Mouse (Mus musculus) forebrain, postnatal 0 days (tissue): ENCODE results near the gene Pard3. TPM values are rescaled to one million over a fixed set of nuclear protein-coding genes. Genes with fewer than 3 reads are reported as not detected.

Experiments
- ATAC-seq: fragments of 200-750 bp; cut with Nextera tagmentation; 2 replicates; pipeline ENCODE4 v1.8.0; 2017; ENCODE audit warnings: mild to moderate bottlenecking, moderate library complexity
- DNase-seq: peaks from one replicate; pipeline ENCODE4 v3.0.0-alpha.2; 2015
- H3K27ac ChIP-seq: fragments of 300-500 bp; sonication (generic); 2 replicates; pipeline ENCODE4 v1.5.1; 2014; ENCODE audit warnings: low read depth, mild to moderate bottlenecking, antibody characterized with exemption, low read length, moderate library complexity, mixed read lengths
- H3K27me3 ChIP-seq: fragments of 300-500 bp; sonication (generic); 2 replicates; pipeline ENCODE4 v1.6.1; 2014; ENCODE audit warnings: mild to moderate bottlenecking, low read length, mixed read lengths; ENCODE audit not compliant: insufficient read depth
- H3K36me3 ChIP-seq: fragments of 300-500 bp; sonication (generic); 2 replicates; pipeline ENCODE4 v1.6.1; 2014; ENCODE audit warnings: mild to moderate bottlenecking, moderate library complexity; ENCODE audit not compliant: insufficient read depth
- H3K4me1 ChIP-seq: fragments of 300-500 bp; sonication (generic); 2 replicates; pipeline ENCODE4 v1.6.1; 2014; ENCODE audit warnings: antibody characterized with exemption; ENCODE audit not compliant: insufficient read depth
- H3K4me2 ChIP-seq: fragments of 300-500 bp; sonication (generic); 2 replicates; pipeline ENCODE4 v1.6.1; 2014; ENCODE audit warnings: low read depth, mild to moderate bottlenecking, moderate library complexity
- H3K4me3 ChIP-seq: fragments of 300-500 bp; sonication (generic); 2 replicates; pipeline ENCODE4 v1.5.1; 2014; ENCODE audit warnings: low read depth, low read length, mixed read lengths
- H3K9ac ChIP-seq: fragments of 300-500 bp; sonication (generic); 2 replicates; pipeline ENCODE4 v1.6.1; 2014; ENCODE audit warnings: mild to moderate bottlenecking
- H3K9me3 ChIP-seq: fragments of 300-500 bp; sonication (generic); 2 replicates; pipeline ENCODE4 v1.6.1; 2016; ENCODE audit warnings: low read length
- CTCF ChIP-seq: sonication (generic); IDR thresholded peaks from 2 replicates; pipeline ENCODE4 v1.5.1; 2016; ENCODE audit warnings: antibody characterized with exemption, control low read depth, low read depth
- WGBS: fragments of 180-500 bp; shearing (Covaris S2); extraction: QIAGEN DNeasy Blood & Tissue Kit; methylation state at CpG from one replicate; pipeline ENCODE4 v1.1.7; 2014; 5-methylcytosine and 5-hydroxymethylcytosine counted together
- polyA plus RNA-seq: library from polyadenylated mRNA; unstranded; fragments of >200 nt; fragmentation: Nextera tagmentation; extraction: Ambion mirVana; gene quantifications from 2 replicates; pipeline ENCODE4 v1.2.1, GENCODE M21; 2015
- total RNA-seq: library from RNA; depleted of rRNA; stranded (reverse); fragments of >200 nt; gene quantifications from 2 replicates; pipeline ENCODE4 v1.2.3, GENCODE M21; 2014

Pard3 gene
- total and polyA plus RNA-seq, 2 experiments from 2014 or later: 11.4 to 31.0 TPM

DNA sequence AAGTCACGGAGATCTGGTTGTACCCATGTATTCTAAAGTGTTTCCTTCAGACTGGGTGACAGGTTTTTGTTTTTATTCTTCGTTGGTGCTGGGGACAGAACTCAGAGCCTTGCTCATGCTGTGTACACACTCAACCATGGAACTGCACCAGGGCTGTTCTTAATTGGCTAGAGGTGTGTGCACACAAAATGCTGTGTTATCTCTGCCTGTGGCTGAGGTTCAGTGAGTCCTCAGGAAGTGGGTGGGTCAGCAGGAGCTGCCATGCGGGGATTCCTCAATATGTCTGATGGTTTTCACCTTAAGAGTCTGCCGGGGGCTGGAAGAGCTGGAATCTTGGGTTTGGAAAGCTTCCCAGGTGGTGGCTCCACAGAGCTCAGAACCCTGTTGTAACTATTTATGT, 80.9 kb downstream of the Pard3 start:
- Histone ChIP-seq H3K9me3 (no peaks in the 10 kb centered on the region), H3K27me3 (no peaks in the 10 kb centered on the region), H3K4me1 (no peaks in the 10 kb centered on the region), H3K9ac (no peak overlapping the region), H3K27ac (no peak overlapping the region), H3K4me3 (no peak overlapping the region), H3K36me3 (no peaks in the 10 kb centered on the region), H3K4me2 (no peak overlapping the region)
- 64% methylated on average over 4 of the region's 4 CpGs for WGBS
- TF ChIP-seq CTCF: no peak
- no peak for DNase-seq
- no peak for ATAC-seq

DNA sequence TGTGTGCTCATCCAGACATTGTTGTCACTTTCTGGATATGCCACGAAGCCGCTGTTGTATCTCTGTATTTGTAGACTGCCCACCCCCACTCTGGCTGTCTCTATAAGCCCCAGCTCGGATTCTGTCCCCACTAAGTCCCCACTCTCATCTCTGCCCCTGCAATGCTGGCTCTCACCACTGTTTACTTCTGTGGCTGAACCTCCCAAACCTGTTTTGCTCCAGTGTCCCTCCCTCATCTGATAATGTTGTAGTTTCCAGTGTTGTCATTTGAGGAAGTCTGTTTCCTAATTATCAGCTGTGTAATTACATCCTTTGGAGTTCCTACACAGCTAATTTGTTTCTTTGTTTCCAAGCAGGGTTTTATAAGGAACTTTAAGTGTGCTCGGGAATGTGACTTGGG, 81.4 kb downstream of the Pard3 start:
- Histone ChIP-seq H3K4me1 (no peaks in the 10 kb centered on the region), H3K36me3 (no peaks in the 10 kb centered on the region), H3K9me3 (no peaks in the 10 kb centered on the region), H3K4me2 (no peak overlapping the region), H3K27ac (no peak overlapping the region), H3K27me3 (no peaks in the 10 kb centered on the region), H3K9ac (no peak overlapping the region), H3K4me3 (no peak overlapping the region)
- TF ChIP-seq CTCF: no peak
- ATAC-seq: no peak
- 41% methylated on average over 4 of the region's 4 CpGs for WGBS
- DNase-seq: no peak

- H3K9ac ChIP-seq: no peak overlapping the region
- H3K9me3 ChIP-seq: no peaks in the 10 kb centered on the region
- H3K36me3 ChIP-seq: no peaks in the 10 kb centered on the region
- H3K4me1 ChIP-seq: no peaks in the 10 kb centered on the region
- no peak for ATAC-seq
- no peak overlapping the region for H3K4me3 ChIP-seq
- TF ChIP-seq CTCF: no peak
- DNase-seq: no peak
- no peak overlapping the region for H3K4me2 ChIP-seq
- 76% methylated on average over 4 of the region's 4 CpGs for WGBS
- H3K27ac ChIP-seq: no peak overlapping the region
- H3K27me3 ChIP-seq: no peaks in the 10 kb centered on the region
Measured at GRCm38 (mm10) chr8:127146055-127146454, 82.4 kb downstream of the Pard3 start.

DNA sequence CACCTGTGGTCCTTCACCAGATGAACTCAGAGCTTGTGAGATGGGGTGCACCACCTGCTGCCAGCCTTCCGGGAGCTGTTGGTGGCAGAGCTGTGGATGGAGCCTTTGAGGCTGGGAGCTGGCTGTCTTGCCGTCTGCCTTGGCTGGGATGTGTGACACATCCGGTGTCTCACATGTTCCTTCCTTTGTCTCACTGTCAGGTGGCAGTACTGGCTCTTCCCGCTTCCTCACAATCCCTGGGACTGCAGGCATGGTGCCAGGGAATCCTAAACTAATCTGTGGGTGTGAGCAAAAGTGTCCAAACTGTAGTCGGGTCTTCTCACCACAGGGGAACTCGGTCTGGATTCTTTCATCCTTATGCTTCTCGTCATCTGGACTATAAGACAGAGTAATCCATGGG, 85.1 kb downstream of the Pard3 start:
- H3K27me3 ChIP-seq: no peaks in the 10 kb centered on the region
- H3K9me3 ChIP-seq: no peaks in the 10 kb centered on the region
- H3K36me3 ChIP-seq: no peaks in the 10 kb centered on the region
- no peak overlapping the region for H3K4me2 ChIP-seq
- H3K9ac ChIP-seq: no peak overlapping the region
- H3K4me1 ChIP-seq: no peaks in the 10 kb centered on the region
- DNase-seq (peak; percentile 21), ATAC-seq (no peak)
- no peak overlapping the region for H3K27ac ChIP-seq
- TF ChIP-seq CTCF: no peak
- no peak overlapping the region for H3K4me3 ChIP-seq
- WGBS: 36% methylated on average over 7 of the region's 7 CpGs

- DNase-seq (no peak), ATAC-seq (no peak)
- Histone ChIP-seq H3K36me3 (no peaks in the 10 kb centered on the region), H3K4me1 (no peaks in the 10 kb centered on the region), H3K4me3 (no peak overlapping the region), H3K27ac (no peak overlapping the region), H3K4me2 (no peak overlapping the region), H3K9ac (no peak overlapping the region), H3K9me3 (no peaks in the 10 kb centered on the region), H3K27me3 (no peaks in the 10 kb centered on the region)
- WGBS: 80% methylated on average over 4 of the region's 4 CpGs
- TF ChIP-seq CTCF: no peak
Measured at GRCm38 (mm10) chr8:127150645-127151044, 87.0 kb downstream of the Pard3 start.

- Histone ChIP-seq H3K36me3 (no peaks in the 10 kb centered on the region), H3K4me3 (no peak overlapping the region), H3K9me3 (no peaks in the 10 kb centered on the region), H3K27ac (no peak overlapping the region), H3K9ac (no peak overlapping the region), H3K4me1 (no peaks in the 10 kb centered on the region), H3K4me2 (no peak overlapping the region), H3K27me3 (no peaks in the 10 kb centered on the region)
- WGBS: 65% methylated on average over 3 of the region's 3 CpGs
- TF ChIP-seq CTCF: no peak
- DNase-seq: no peak
- no peak for ATAC-seq
Measured at GRCm38 (mm10) chr8:127151706-127152105, 88.0 kb downstream of the Pard3 start.

- Histone ChIP-seq H3K4me3 (no peak overlapping the region), H3K27ac (no peak overlapping the region), H3K4me2 (no peak overlapping the region), H3K9ac (no peak overlapping the region), H3K36me3 (no peaks in the 10 kb centered on the region), H3K9me3 (no peaks in the 10 kb centered on the region), H3K27me3 (no peaks in the 10 kb centered on the region), H3K4me1 (no peaks in the 10 kb centered on the region)
- ATAC-seq: no peak
- no peak for TF ChIP-seq CTCF
- 44% methylated on average over 8 of the region's 8 CpGs for WGBS
- no peak for DNase-seq
Measured at GRCm38 (mm10) chr8:127157087-127157486, 93.4 kb downstream of the Pard3 start.

- 76% methylated on average over 3 of the region's 3 CpGs for WGBS
- H3K9me3 ChIP-seq: no peaks in the 10 kb centered on the region
- no peak for ATAC-seq
Measured at GRCm38 (mm10) chr8:127159421-127159966, 95.8 kb downstream of the Pard3 start.

More at GRCm38 (mm10) chr8:127159421-127159966, 95.8 kb downstream of the Pard3 start:
- H3K4me3 ChIP-seq: no peak overlapping the region
- TF ChIP-seq CTCF: no peak
- H3K9ac ChIP-seq: no peak overlapping the region
- H3K36me3 ChIP-seq: no peaks in the 10 kb centered on the region
- H3K4me1 ChIP-seq: no peaks in the 10 kb centered on the region
- no peaks in the 10 kb centered on the region for H3K27me3 ChIP-seq
- H3K27ac ChIP-seq: no peak overlapping the region
- no peak for DNase-seq
- H3K4me2 ChIP-seq: no peak overlapping the region
